Mouse (Mus musculus) gastrocnemius, postnatal 14 days (tissue): ENCODE data around the gene Myom1. TPM values are rescaled to one million over a fixed set of nuclear protein-coding genes. Genes with fewer than 3 reads are reported as not detected.

ENCODE experiments used
- DNase-seq: peaks from one replicate; pipeline ENCODE4 v3.0.0; 2021; ENCODE audit warnings: mixed read lengths
- intact Hi-C: fragments of 180-260 bp; cut with DNase I; formaldehyde crosslinking; loops from one replicate; pipeline ENCODE4 v1.15.1; 2025; ENCODE audit warnings: low total_unique reads
- total RNA-seq, 2 experiments: library from RNA; stranded (reverse); gene quantifications; 2 replicates each; pipeline ENCODE4 v1.2.3; 2021

Gene Myom1
- total RNA-seq, 2 experiments from 2014 or later, result 1,017 to 1,171 TPM

DNA sequence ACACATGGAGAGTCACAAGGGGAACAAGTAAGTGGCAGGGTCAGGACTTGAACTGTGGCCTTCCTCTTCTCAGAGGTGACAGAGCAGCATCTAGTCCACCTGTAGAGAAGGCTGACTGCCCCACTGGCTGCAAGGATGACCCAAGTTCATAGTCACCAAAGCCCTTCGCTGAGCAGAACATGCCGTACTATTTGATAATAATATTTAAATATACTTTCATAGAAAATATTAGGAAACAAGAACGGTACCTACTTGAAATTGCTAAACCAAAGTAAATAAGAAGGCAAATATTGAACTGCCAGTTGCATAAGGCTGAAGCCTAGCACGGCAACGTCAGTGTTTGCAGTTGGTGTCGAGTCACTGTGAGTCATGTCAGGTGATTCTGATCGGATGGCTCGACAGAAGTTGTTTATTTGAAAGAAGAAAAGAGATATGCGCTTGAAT, 86.6 kb downstream of the Myom1 start:
- no peak for DNase-seq
- intact Hi-C loops, result no loop called here

DNA sequence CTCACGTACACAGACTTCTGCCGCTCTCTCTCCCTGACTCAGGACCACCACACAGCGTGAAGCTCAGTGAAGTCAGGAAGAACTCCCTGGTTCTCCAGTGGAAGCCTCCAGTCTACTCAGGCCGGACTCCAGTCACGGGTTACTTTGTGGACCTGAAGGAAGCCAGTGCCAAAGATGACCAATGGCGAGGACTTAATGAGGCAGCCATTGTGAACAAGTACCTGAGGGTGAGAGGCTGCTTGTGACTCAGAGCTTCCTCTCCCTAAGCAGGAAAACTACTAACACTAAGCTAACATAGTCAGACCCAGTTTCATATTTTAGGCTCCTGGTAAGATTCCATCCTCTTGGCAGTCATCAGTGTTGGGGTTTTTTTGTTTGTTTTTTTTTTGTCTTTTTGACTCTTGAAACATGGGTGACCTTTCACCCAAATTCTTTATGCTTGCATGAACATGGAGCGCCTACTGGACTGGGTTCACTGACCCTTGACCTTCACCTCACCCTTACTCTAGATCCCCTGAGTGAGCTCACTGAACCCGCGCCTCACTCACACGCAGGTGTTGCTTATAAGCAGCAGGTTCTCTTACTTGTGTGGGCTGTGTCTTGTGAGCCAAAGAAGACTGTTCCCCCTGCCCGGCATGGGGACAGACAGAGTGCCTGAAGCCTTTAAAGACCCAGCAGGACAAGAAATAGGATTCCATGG, 87.5 kb downstream of the Myom1 start:
- intact Hi-C loops, result no loop called here
- DNase-seq, result no peak

DNA sequence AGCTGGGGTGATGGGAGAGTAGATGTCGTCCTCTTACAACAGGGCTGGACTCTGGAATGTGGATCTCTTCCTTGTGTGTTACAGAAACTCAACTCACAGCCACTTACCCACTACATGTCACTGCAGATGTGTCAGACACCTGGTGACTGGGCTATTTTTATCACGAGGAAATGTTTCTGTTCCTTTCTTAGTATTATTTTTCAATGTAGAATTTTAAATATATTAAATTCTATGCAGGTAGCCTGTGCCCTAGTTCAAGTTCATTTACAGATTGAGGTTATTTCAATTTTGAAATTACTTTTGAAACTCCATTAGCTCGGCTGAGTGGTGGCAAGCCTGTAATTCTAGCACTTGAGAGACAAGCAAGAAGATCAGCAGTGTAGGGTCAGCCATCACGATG, 88.6 kb downstream of the Myom1 start:
- DNase-seq, result no peak
- intact Hi-C loops, result no loop called here

DNA sequence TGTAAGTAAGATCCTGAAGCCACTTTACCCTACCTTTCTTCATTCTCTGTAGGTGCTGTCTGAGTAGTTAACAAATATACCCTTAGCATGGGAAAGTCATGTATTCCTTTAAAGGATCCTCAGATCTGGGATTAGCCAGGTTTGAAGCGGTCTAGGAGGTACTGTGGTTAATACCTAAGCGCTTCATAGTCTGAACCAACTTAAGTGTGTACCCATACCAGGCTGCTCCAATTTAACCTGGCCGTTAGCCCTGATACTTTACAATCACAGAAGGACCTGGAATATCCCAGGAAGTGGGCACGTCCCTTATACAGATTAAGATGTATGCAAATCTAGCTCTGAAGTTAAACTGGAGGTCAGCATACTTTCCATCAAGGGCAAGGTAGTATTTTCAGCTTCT, 89.9 kb downstream of the Myom1 start:
- no peak for DNase-seq
- intact Hi-C loops, result no loop called here

DNA sequence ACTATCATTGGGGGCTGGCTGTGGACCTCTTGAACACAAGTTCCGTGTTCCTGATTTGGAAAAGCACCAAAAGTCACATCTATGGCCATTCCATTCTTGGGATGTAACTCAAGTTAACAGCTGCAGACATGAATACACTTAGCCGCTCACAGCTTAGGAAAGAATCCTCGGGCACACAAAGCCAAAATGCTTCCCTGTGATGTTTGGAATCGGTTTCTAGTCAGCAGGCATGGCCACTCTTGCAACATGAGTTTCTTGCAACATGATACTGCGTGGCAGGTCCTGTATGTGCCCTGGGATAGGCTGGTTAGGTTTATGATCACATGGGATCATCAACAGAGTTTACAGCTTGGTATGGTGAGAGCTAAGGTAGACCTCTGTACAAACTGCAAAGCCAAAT, 91.4 kb downstream of the Myom1 start:
- intact Hi-C loops, result no loop called here
- DNase-seq, result peak; percentile 27

DNA sequence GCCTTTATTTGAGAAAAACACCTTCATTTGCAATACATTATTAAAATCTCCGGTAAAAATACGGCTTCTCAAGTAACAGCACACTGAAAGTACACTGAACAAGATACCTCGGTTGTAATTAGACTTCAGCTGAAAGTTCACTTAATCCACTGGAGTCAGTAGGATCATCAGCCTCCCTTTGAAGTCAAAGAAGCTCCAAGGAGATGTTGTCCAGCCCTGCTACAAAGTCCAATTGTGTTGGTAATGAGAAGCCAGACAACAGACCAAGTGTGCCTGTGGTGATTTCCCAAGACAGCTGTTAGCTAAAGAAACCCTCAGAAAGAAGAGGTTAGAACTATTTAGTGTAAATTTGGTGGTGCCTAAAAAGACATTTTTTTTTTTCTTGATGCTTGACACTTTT, 92.0 kb downstream of the Myom1 start:
- DNase-seq, result no peak
- intact Hi-C loops, result no loop called here

DNA sequence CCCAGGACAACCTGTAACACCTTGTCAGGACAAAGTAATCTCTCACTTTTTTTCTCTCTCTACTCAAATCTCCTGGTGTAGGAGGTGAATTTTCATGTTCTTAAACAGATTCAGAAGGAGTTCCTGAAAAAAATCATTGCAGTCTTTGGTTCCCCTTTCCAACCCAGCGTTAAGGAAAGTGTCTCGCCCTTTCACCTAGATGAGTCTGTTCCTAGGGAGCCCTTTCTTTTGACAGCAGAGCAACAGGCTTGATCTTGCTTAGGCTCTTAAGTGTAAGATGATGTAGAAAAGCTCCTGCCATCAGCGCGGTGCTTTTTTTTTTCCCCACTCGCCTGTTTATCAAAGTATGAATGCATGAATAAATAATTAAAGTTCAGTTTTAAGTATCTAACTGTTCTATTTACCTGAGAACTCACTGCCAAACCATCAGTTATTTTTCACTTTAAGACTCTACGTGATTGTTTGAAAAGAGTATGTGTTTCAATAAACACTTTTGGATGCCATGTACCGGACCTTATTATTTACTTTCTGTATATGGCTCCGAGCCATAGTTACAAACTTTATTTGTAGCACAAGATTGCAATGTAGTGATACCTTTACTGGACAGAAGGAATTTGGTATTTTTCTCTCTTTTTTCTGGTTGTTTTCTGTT, 94.2 kb downstream of the Myom1 start:
- intact Hi-C loops, result no loop called here
- DNase-seq, result no peak

DNA sequence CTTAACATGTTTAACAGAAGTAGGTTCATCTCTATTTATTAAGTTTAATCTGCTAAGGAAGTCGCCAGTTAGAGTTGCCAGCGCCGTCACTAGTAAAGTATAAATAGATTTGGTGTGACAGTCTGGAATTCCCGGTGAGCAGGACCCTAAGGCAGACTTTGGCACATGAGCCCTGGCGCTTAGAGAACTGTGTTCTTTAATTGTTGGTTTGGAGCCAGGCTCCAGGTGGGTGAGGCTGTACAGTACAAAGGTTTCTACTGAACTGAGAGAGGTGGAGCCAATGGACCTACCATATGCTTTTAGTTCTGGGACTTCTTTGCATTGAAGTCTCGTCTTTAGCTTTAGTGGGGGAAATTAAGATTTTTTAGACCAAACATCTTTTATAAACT, 94.8 kb downstream of the Myom1 start:
- intact Hi-C loops, result no loop called here
- no peak for DNase-seq

DNA sequence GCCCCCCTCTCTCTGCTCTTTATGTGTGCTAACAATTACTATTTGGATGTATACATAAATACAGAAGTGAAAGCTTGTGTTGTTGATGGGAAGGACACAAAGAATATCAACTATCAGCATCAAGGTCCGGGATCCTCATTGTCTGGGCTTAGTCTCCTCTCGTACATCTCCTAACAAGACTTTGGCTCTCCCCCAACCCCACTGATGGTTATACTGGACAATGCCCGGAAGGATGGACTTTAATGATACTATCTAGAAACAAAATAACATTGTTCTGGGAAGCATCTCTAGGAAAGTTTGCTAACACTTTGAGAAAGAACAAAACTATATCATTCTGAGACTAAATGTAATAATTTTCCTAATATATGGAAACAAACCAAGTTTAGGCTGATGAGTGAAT, 96.2 kb downstream of the Myom1 start:
- intact Hi-C loops, result no loop called here
- DNase-seq, result no peak

DNA sequence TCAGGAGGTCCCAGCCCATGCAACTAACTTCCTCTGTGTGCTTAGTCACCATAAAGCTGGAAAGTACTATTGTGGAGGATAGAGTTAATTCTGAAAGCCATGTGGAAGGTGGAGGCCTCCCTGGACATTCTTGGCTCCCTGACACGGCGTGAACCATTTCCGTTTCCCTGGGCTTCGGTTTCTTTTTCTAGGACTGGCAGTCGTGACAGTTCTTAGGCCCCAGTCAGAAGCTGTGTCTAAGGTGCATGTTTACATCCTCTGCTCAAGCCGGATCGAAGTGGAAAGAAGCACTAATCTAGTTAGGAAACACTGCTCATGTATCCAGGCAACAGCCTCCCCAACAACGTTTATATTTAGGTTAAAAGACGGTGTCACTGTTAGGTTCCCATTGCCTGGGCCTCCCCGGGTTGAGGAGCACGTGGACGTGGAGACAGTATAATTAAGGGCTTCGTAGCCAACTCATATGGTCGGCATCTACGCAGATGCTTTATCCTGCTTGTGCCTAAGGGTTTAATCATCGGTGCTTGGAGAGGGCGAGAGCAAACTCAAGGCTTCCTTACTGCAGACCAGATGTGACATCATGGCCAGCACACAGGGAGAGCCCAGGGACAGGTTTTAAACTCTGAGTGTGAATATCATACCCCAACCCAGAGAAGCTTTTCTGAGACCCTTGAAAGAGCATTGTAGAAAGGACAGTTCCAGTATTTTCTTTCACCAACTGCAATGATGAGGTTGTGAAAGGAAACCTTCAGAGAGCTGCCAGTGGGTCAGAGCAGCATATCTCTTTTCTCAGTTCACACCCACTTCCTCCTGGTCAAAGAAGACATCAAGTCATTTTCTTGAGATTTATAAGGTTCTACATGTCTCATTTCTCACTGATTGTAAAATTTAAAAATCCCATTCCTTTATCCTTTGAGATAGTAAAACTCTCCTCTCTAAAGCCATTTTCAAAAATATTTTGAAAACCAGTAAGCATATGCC, 100.4 kb downstream of the Myom1 start:
- peak; percentile 18 for DNase-seq
- intact Hi-C loops, result no loop called here

DNA sequence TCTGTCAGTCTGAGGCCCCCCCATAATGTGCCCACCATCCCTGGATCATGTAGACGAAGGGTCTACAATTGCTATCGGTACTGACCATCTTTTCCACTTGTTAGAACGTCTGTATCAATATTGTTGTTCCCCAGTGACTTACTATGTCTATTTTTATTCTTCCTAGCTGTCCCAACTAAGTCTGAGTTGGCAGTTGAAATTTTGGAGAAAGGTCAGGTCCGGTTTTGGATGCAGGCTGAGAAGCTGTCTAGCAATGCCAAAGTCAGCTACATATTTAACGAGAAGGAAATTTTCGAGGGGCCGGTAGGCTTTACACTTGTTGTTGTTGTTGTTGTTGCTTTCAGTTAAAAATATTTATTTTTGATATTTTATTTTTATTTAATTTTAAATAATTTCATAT, 102.9 kb downstream of the Myom1 start:
- no peak for DNase-seq
- intact Hi-C loops, result no loop called here

DNA sequence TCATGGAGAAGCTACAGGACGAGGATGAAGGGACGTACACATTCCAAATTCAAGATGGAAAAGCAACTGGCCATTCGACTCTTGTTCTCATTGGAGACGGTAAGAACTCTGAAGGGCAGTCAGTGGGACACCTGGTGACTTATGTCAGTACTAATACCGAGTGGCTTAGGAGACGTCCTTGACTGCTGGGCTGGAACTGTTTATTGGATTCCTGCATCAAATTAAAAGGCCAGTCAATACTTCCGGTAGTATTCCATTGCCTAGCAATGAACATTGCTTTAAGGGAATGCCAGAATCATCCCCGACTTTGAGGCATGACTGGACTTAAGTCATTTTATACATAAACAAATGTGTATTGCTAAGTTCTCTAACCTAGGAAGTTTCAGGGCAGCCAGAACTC, 103.8 kb downstream of the Myom1 start:
- DNase-seq, result no peak
- intact Hi-C loops, result no loop called here

DNA sequence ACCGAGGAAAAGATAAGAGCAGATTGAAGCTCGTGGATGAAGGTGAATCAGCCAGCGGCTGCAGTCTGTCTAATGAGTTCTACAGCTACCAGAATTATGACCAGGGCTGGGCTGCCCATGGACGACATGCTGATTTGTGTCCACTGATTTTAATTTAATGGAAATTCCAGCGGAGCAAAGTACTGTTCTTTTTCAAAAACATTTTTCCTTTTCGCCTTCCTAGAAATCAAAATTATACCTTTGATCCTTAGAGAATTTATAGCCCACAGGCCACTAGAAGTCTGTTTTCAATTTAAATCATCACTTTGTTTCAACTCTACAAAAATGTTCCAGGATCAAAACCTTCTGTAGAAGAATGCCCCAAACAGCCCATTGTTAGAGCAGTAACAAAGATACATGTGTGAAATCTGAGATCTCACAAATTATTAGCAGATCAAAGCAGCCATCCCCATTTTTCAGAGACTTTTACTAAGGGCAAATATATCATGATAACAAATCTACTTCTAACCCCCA, 108.4 kb downstream of the Myom1 start:
- intact Hi-C loops, result no loop called here
- DNase-seq, result no peak

DNA sequence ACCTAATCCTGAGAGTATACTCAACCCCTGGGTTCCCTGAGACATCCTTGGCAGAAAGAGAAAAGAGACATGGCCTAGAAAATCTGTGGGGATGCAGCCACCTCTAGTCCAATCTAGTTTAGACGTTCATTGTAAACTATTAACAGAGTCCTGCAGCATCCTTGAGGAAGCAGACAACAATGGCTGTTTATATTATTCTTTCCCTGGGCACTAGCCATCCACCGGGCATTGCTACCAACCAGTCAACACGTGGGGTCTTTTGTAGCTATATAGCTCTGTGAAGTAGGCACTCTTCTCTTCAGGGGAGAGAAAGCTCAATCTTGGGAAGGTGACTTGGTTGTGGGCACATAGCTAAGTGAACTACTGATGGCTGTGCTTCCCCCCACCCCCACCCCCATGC, 110.3 kb downstream of the Myom1 start:
- intact Hi-C loops, result no loop called here
- DNase-seq, result no peak

DNA sequence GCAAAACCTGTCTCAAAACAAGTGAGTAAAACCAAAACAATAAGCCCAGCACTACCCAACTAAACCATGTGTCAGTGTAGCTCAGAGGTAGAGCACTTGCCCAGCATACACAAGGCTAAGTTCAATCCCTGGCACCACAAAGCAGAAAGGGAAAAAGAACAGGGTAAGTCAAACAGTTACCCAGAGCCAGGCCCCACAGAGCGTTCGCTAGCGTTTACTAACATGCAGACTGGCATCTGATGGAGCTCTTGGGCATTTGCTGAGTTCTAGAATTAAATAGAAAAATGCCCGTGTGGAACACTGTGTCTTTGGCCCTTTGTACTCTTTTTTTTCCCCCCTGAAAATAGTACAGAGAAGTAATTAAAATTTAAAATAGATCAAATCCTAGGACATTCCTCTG, 111.8 kb downstream of the Myom1 start:
- no peak for DNase-seq

DNA sequence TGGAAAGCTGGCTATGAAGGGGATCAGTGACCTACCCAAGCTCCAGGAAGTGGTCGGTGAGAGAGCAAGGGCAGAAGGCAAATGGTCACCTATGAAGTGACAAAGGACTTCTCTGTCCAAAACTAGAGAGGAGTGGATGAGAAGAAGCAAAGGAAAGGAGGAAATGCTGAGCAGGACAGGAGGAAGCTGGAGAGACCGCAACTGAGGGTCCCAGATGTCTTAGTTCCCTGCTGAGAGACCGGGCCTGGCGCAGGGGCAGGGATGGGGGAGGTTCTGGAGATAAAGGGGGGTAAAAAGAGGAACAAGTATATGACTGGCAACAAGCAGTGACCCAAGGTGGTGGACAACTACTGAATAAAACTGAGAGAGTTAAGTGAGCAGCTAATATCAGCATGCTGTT, 115.5 kb downstream of the Myom1 start:
- intact Hi-C loops, result no loop called here

More for the DNA sequence above, 111.8 kb downstream of the Myom1 start:
- intact Hi-C loops, result no loop called here

DNA sequence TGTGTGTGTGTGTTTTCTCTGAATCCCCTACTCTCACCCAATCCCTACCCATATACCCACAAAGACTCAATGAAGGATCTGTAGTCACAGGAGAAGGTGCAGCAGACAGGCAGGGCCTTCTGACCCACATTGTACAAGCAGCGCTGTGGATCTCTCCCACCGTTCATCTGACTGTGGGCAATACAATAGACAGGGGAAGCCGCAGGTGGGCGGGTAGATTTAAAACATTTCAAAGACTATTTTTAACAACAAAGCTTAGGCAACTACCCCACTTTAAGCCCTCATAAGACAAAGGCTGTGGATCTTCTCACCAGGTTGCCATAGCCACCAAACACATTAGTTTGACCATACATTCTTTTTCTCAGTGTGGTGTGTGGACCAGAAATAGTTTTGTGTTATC, 116.2 kb downstream of the Myom1 start:
- intact Hi-C loops, result no loop called here
- no peak for DNase-seq

More for the DNA sequence above, 115.5 kb downstream of the Myom1 start:
- DNase-seq, result no peak

DNA sequence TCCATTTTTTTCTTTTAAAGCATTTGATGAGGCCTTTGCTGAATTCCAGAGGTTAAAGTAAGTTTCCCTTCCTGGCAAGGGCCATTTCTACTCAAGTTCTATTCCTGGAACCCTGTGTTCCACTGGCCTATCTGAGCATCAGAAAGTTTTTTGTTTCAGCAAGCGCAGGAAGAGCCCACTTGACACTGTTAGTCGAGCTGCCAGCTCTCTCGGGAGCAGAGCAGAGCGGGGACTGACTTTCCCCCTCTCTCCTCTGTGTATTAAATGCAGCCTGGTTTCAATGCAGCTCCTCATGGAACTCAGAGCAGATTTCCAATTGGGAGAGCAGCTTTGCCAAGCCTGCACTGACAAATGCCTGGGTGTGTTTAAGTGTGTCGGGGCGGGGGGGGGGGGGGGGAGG, 118.2 kb downstream of the Myom1 start:
- intact Hi-C loops, result no loop called here

DNA sequence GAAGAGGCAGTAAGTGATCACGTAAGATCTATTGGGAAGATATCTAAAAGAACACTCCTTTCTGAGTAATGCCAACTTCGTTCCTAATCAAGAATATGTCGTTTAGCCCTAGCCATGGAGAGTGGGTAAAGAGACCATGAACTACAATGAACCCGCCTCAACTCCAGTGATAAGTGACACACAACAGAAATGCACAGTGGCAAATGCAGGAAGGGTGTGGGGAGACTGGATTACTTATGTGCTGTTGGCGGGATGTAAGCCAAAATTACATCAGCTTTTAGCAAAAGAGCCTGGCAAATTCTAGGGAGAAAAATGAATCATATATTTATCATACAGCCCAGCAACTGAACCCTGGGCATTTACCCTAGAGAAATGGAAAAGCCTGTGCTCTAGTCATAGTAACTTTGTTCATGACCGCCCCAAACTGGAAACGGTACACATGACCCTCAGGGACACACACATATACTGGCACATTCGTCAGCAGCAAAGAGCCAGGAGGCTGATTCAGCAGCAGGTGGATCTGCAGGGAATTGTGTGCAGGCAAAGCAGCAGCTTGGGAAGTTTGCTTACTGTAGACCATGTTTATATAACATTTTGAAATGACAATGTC, 121.7 kb downstream of the Myom1 start:
- intact Hi-C loops, result no loop called here
- no peak for DNase-seq

More for the DNA sequence above, 118.2 kb downstream of the Myom1 start:
- DNase-seq, result no peak

DNA sequence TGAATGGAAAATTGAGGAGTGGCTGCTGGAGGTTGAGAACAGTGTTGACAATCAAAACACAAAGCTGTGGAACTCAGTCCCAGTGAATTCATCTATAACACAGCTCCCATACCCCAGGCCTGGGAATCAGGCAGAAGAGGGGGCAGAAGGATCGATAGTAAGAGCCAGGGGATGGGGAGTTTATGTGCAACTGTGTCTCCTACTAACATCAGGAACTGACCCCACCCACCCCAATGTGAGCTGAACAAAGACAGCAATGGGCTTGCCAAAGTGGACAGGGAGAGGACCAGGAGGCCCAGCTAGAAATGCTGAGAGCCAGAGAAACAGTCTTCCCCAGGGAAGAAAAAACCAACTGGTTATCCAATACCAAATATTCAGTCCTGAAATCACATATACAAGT, 122.2 kb downstream of the Myom1 start:
- no peak for DNase-seq
- intact Hi-C loops, result no loop called here
